Mouse (Mus musculus) embryonic facial prominence, embryonic 10.5 days (tissue): ENCODE data around the gene Cpz. TPM values are rescaled to one million over a fixed set of nuclear protein-coding genes. Genes with fewer than 3 reads are reported as not detected.

Experiments used
- DNase-seq: peaks from one replicate; pipeline ENCODE4 v3.0.0-alpha.2; 2017; ENCODE audit warnings: low spot score
- H3K27ac ChIP-seq: fragments of 300-500 bp; sonication (generic); replicated peaks from 2 replicates; pipeline ENCODE4 v1.5.1; 2016; ENCODE audit warnings: mild to moderate bottlenecking
- H3K27me3 ChIP-seq: fragments of 300-500 bp; sonication (generic); replicated peaks from 2 replicates; pipeline ENCODE4 v1.6.1; 2016; ENCODE audit warnings: low read depth, mild to moderate bottlenecking; ENCODE audit not compliant: poor library complexity, severe bottlenecking
- H3K36me3 ChIP-seq: fragments of 300-500 bp; sonication (generic); replicated peaks from 2 replicates; pipeline ENCODE4 v1.6.1; 2016; ENCODE audit warnings: mild to moderate bottlenecking, moderate library complexity
- H3K4me1 ChIP-seq: fragments of 300-500 bp; sonication (generic); 2 replicates; pipeline ENCODE4 v1.6.1; 2016
- H3K4me3 ChIP-seq: fragments of 300-500 bp; sonication (generic); 2 replicates; pipeline ENCODE4 v1.5.1; 2016; ENCODE audit warnings: mild to moderate bottlenecking, moderate library complexity
- H3K9me3 ChIP-seq: fragments of 300-500 bp; sonication (generic); 2 replicates; pipeline ENCODE4 v1.6.1; 2016; ENCODE audit warnings: mild to moderate bottlenecking
- WGBS: fragments of 180-500 bp; shearing (Covaris S2); methylation state at CpG from one replicate; pipeline ENCODE4 v1.1.7; 2016; 5-methylcytosine and 5-hydroxymethylcytosine counted together
- polyA plus RNA-seq: library from polyadenylated mRNA; unstranded; fragments of >200 nt; fragmentation: Nextera tagmentation; extraction: Ambion mirVana; gene quantifications from 2 replicates; pipeline ENCODE4 v1.2.1, GENCODE M21; 2016

Cpz gene
- polyA plus RNA-seq, 1 experiment from 2014 or later = 7.6 TPM

DNA sequence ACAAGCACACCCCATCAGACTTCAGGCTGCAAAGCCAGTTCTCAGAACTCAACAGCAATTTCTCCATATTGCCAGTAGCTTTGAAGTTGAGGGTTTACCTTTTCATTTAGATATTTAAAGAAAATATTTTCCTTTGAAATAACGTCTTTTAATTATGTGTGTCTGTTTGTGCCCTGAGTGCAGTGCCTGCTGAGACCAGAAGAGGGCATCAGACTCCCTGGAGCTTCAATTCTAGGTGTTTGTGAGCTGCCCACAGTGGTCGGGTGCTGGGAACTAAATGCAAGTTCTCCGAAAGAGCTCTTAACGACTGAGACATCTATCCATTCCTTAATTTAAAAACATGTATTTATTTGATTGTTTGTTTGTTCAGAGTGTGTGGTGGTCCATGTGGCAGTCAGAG is 65.7 kb downstream of the Cpz start:
- 76% methylated on average over 4 of the region's 4 CpGs for WGBS
- no peak for DNase-seq
- no peaks in the 10 kb centered on the region for H3K9me3 ChIP-seq
- no peak overlapping the region for H3K4me3 ChIP-seq
- H3K36me3 ChIP-seq = no peaks in the 10 kb centered on the region
- H3K27me3 ChIP-seq = peaks cover 83% of the 10 kb centered on the region
- no peak overlapping the region for H3K27ac ChIP-seq
- peaks cover 51% of the 10 kb centered on the region for H3K4me1 ChIP-seq

- Histone ChIP-seq H3K27ac (no peak overlapping the region), H3K4me1 (peaks cover 51% of the 10 kb centered on the region), H3K9me3 (no peaks in the 10 kb centered on the region), H3K27me3 (peaks cover 82% of the 10 kb centered on the region), H3K4me3 (no peak overlapping the region), H3K36me3 (no peaks in the 10 kb centered on the region)
- 74% methylated on average over 3 of the region's 3 CpGs for WGBS
- DNase-seq = no peak
Measured at GRCm38 (mm10) chr5:35458267-35458666, 67.2 kb downstream of the Cpz start.

GRCm38 (mm10) chr5:35457364-35457763 is 68.1 kb downstream of the Cpz start:
- H3K4me3 ChIP-seq = no peak overlapping the region
- no peaks in the 10 kb centered on the region for H3K36me3 ChIP-seq
- peaks cover 82% of the 10 kb centered on the region for H3K27me3 ChIP-seq
- no peaks in the 10 kb centered on the region for H3K9me3 ChIP-seq
- DNase-seq = no peak
- 75% methylated on average over 7 of the region's 7 CpGs for WGBS
- peaks cover 51% of the 10 kb centered on the region for H3K4me1 ChIP-seq
- no peak overlapping the region for H3K27ac ChIP-seq

DNA sequence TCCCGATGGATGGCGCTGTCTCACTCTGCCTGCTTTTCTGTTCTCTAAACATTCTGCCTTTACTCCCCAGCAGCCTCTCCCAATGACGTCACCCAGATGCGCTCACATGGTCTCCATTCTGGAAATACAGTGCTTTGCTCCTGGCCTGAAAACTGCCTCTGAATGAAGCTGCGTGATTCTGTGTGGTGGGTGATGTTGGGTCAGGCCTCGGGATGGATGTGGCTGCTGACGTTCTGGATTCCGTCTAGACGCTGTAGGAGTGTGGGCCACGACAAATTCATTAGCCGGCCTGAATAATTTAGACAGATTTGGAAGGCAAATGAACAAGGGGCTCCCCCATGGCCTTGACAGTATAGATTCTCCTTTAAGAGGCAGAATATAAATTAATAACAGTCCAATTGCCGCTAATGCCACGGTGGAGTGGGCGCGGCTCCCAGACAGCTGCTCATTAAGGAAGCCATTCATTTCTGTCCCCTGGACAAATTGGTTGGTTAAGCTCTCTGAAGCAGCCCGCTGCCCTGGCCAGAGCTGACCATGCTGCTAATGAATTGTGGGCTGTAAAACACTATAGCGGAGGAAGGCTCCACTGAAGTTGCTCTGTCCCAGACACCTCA is 71.2 kb downstream of the Cpz start:
- H3K36me3 ChIP-seq = no peaks in the 10 kb centered on the region
- H3K4me1 ChIP-seq = peaks cover 40% of the 10 kb centered on the region
- peaks cover 88% of the 10 kb centered on the region for H3K27me3 ChIP-seq
- H3K9me3 ChIP-seq = no peaks in the 10 kb centered on the region
- no peak for DNase-seq
- 0 out of 2 replicates have a peak overlapping the region, but pooled peaks have one; percentile 2 for H3K27ac ChIP-seq
- WGBS = 58% methylated on average over 17 of the region's 17 CpGs
- H3K4me3 ChIP-seq = peak overlapping the region; percentile 14; the same call in 1 of the 2 replicates

Other genes with a start within 250 kb of the Cpz start
- gene Adra2c, start 247.4 kb downstream of the Cpz start, polyA plus RNA-seq = 0.04 TPM in 1 of 2 replicates, not detected in the other
- gene Hmx1, start 136.6 kb downstream of the Cpz start, polyA plus RNA-seq = 3.4 and 5.5 TPM in 2 replicates
- gene Trmt44, start 49.4 kb upstream of the Cpz start, polyA plus RNA-seq = 10.0 and 10.2 TPM in 2 replicates
- gene Acox3, start 57.3 kb upstream of the Cpz start, polyA plus RNA-seq = 10.9 and 11.0 TPM in 2 replicates
- gene Htra3, start 154.1 kb upstream of the Cpz start, polyA plus RNA-seq = 4.2 and 5.4 TPM in 2 replicates
- gene Sh3tc1, start 214.3 kb upstream of the Cpz start, polyA plus RNA-seq = 3.7 and 4.3 TPM in 2 replicates
- 0.38 and 0.51 TPM in 2 replicates for gene Ablim2, start 232.2 kb upstream of the Cpz start, polyA plus RNA-seq